Mouse (Mus musculus) urinary bladder, postnatal 25 days (tissue): ENCODE results near the gene Clca2.
"Not testable (repeated sequence)": the region's sequence is repeated elsewhere in the genome, so short reads cannot be mapped to it uniquely, and the experiment has no call there.

Source experiments
- DNase-seq: peaks from one replicate; pipeline ENCODE4 v3.0.0; 2022; ENCODE audit warnings: low spot score

Clca2 gene

GRCm38 (mm10) chr3:145086180-145086579, 13.1 kb downstream of the Clca2 start:
- DNase-seq, result no peak

- no peak for DNase-seq
These were observed 16.2 kb downstream of the Clca2 start for GRCm38 (mm10) chr3:145083081-145083480.

GRCm38 (mm10) chr3:145080904-145081303, 18.3 kb downstream of the Clca2 start:
- no peak for DNase-seq

GRCm38 (mm10) chr3:145078405-145078804, 20.8 kb downstream of the Clca2 start:
- DNase-seq, result no peak

- no peak for DNase-seq
These were observed 26.9 kb downstream of the Clca2 start for GRCm38 (mm10) chr3:145072339-145072738.

- DNase-seq, result no peak
These were observed 30.3 kb downstream of the Clca2 start for GRCm38 (mm10) chr3:145068964-145069363.

- DNase-seq, result not testable (repeated sequence)
These were observed 44.1 kb downstream of the Clca2 start for GRCm38 (mm10) chr3:145055138-145055537.

- DNase-seq, result no peak
These were observed 49.4 kb downstream of the Clca2 start for GRCm38 (mm10) chr3:145049820-145050219.

GRCm38 (mm10) chr3:145038813-145039212, 60.4 kb downstream of the Clca2 start:
- no peak for DNase-seq

GRCm38 (mm10) chr3:145032676-145033075, 66.6 kb downstream of the Clca2 start, which contains the start of gene Clca1:
Gene Clca1, minus strand, starts transcription at chr3:145032776.
- peak; percentile 1 for DNase-seq

GRCm38 (mm10) chr3:145028036-145028435, 71.2 kb downstream of the Clca2 start:
- no peak for DNase-seq

- peak; percentile 61 for DNase-seq
These were observed 72.5 kb downstream of the Clca2 start for GRCm38 (mm10) chr3:145026750-145027149.
